Mouse (Mus musculus) erythroid progenitor cell, adult 5-6 weeks (primary cell): ENCODE data around the gene Zcchc12. TPM values are rescaled to one million over a fixed set of nuclear protein-coding genes. Genes with fewer than 3 reads are reported as not detected.

Experiments
- ATAC-seq: replicated peaks from 2 replicates; pipeline ENCODE4 v1.8.0; 2016; ENCODE audit warnings: moderate number of reproducible peaks, mild to moderate bottlenecking, moderate TSS enrichment, inconsistent platforms; ENCODE audit not compliant: poor library complexity, low FRiP score, severe bottlenecking
- total RNA-seq, 2 experiments: library from RNA; stranded (forward) in 1 of 2; stranded (reverse) in 1 of 2; fragments of 150-400 nt in 1 of 2; fragments of 186-747, 209-891 nt in 1 of 2; gene quantifications; 2 replicates each; pipeline versions ENCODE4 v1.2.3 to v1.2.4; 2015 to 2017; ENCODE audit warnings: low replicate concordance in 2 of 2

Zcchc12 gene
- total RNA-seq (2015; ENCODE audit: low replicate concordance) (not detected in 2 replicates), total RNA-seq (2017; ENCODE audit: low replicate concordance) (not detected in 2 replicates)

GRCm38 (mm10) chrX:36195736-36196525 lies at the start of gene Zcchc12:
Zcchc12 (plus strand) TSS chrX:36195904.
- no peak for ATAC-seq

- ATAC-seq: no peak
These were observed 49.0 kb upstream of the Zcchc12 start for GRCm38 (mm10) chrX:36146746-36147145.

GRCm38 (mm10) chrX:36150100-36150499 lies 45.6 kb upstream of the Zcchc12 start:
- ATAC-seq: no peak

GRCm38 (mm10) chrX:36156677-36157076 lies 39.0 kb upstream of the Zcchc12 start:
- no peak for ATAC-seq

- no peak for ATAC-seq
These were observed 34.1 kb upstream of the Zcchc12 start for GRCm38 (mm10) chrX:36161567-36161966.

GRCm38 (mm10) chrX:36183625-36184024 lies 12.1 kb upstream of the Zcchc12 start:
- no peak for ATAC-seq

- no peak for ATAC-seq
These were observed 9.7 kb upstream of the Zcchc12 start for GRCm38 (mm10) chrX:36186036-36186435.

GRCm38 (mm10) chrX:36186443-36186842 lies 9.3 kb upstream of the Zcchc12 start:
- ATAC-seq: no peak

GRCm38 (mm10) chrX:36193951-36194350 lies 1.8 kb upstream of the Zcchc12 start:
- no peak for ATAC-seq

GRCm38 (mm10) chrX:36209554-36209953 lies 13.8 kb downstream of the Zcchc12 start:
- no peak for ATAC-seq

- ATAC-seq: no peak
These were observed 15.5 kb downstream of the Zcchc12 start for GRCm38 (mm10) chrX:36211216-36211615.

- ATAC-seq: no peak
These were observed 25.7 kb downstream of the Zcchc12 start for GRCm38 (mm10) chrX:36221366-36221765.

GRCm38 (mm10) chrX:36225777-36226176 lies 30.1 kb downstream of the Zcchc12 start:
- no peak for ATAC-seq

GRCm38 (mm10) chrX:36226577-36226976 lies 30.9 kb downstream of the Zcchc12 start:
- ATAC-seq: no peak

GRCm38 (mm10) chrX:36228861-36229260 lies 33.2 kb downstream of the Zcchc12 start:
- ATAC-seq: no peak

- ATAC-seq: no peak
These were observed 33.6 kb downstream of the Zcchc12 start for GRCm38 (mm10) chrX:36229273-36229672.

GRCm38 (mm10) chrX:36235652-36236051 lies 39.9 kb downstream of the Zcchc12 start:
- ATAC-seq: no peak

Other genes with a start within 250 kb of the Zcchc12 start
- gene Il13ra1, start 83.8 kb upstream of the Zcchc12 start, total RNA-seq (2015; ENCODE audit: low replicate concordance): 2.5 and 2.9 TPM in 2 replicates
- gene Il13ra1, start 83.8 kb upstream of the Zcchc12 start, total RNA-seq (2017; ENCODE audit: low replicate concordance): 2.3 TPM in 1 of 2 replicates, not detected in the other
- 2.1 and 4.0 TPM in 2 replicates for gene Lonrf3, start 132.4 kb downstream of the Zcchc12 start, total RNA-seq (2015; ENCODE audit: low replicate concordance)
- 0.26 and 4.7 TPM in 2 replicates for gene Lonrf3, start 132.4 kb downstream of the Zcchc12 start, total RNA-seq (2017; ENCODE audit: low replicate concordance)
- not detected in 2 replicates for gene Gm6268, start 205.4 kb downstream of the Zcchc12 start, total RNA-seq (2015; ENCODE audit: low replicate concordance)
- not detected in 2 replicates for gene Gm6268, start 205.4 kb downstream of the Zcchc12 start, total RNA-seq (2017; ENCODE audit: low replicate concordance)